Mouse (Mus musculus) megakaryocyte, embryonic 14.5 days (primary cell): ENCODE measurements around the gene Clstn1.

Experiments
- FLI1 ChIP-seq: IDR thresholded peaks from 2 replicates; pipeline ENCODE4 v1.6.1; 2012; ENCODE audit warnings: low read length, inconsistent platforms, mixed read lengths
- GATA1 ChIP-seq: IDR thresholded peaks from 3 replicates; pipeline ENCODE4 v1.6.1; 2012; ENCODE audit warnings: mixed read lengths, low read length, inconsistent platforms, borderline replicate concordance

- TF ChIP-seq GATA1: no peak
- TF ChIP-seq FLI1: no peak
Observed at GRCm38 (mm10) chr4:149587596-149588168, 1.4 kb downstream of the Clstn1 start.
